Mouse (Mus musculus): ENCODE data around the gene D630045J12Rik. TPM values are rescaled to one million over a fixed set of nuclear protein-coding genes. Genes with fewer than 3 reads are reported as not detected.
A peak's percentile ranks its signal among the peaks of the same experiment; 100 is the strongest.

D630045J12Rik gene
- 0.52 and 0.58 TPM in 2 replicates for polyA plus RNA-seq (2015; fragmentation: Nextera tagmentation; extraction: Ambion mirVana)

DNA sequence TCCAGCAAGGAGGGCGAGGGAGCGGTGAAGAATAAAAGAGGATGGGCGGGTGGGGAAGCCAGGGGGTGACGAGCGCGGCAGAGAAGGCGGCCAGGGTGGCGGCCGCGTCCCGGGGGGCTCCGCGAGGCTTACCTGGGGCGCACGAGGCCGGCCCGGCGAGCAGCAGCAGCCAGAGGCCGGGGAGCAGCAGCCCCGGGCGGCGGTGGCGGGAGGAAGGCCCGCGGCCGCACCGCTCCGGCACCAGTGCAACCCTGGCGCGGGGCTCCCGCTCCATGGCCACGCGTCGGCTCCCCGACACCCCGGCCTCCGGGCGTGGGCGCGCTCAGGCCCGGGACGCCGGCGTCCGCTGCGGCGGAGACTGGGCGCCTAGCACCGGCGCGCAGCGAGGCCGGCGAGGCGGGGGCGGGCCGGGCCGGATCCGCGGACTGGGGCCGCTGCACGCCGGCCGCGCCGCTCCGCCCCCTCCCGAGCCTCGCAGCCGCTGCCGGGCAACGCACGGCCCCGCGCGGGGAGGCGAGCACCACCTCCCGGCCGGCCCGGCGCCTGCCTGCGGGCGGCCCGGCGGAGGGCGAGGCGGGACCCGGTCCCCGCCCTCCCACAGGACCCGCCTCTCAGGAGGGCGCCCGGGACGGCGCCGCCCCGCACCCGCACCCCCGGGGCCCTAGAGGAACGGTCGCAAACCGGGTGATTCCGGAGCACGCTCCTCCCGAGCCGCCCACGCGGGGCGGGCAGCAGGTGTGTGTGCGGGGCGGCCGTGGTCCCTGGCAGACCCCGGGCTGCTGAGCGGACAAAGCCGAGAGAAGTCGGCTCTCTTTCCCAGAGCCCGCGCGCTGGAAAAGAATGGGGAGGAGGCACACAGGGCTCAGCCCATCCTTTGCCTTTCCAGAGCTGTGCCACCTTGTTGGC, at the start of gene D630045J12Rik:
TSS of gene D630045J12Rik (minus strand) at position 274 of the 906 bp plus-strand sequence.
- H3K36me3 ChIP-seq (ENCODE audit: control insufficient read depth, insufficient read depth) = no peaks in the 10 kb centered on the region
- no peak within 1 kb of the TSS for H3K27ac ChIP-seq (ENCODE audit: low read depth, low read length)
- no peaks in the 10 kb centered on the region for H3K9me3 ChIP-seq (ENCODE audit: control insufficient read depth)
- WGBS = under 1% methylated on average over 70 of the region's 118 CpGs
- peak within 1 kb of the TSS; percentile 75 for H3K4me3 ChIP-seq (ENCODE audit: low read depth, low read length)
- H3K27me3 ChIP-seq (replicated peaks; ENCODE audit: control insufficient read depth, insufficient read depth, low read length) = no peaks in the 10 kb centered on the region
- peak; percentile 51 for TF ChIP-seq CTCF (IDR thresholded peaks at IDR 0.05; ENCODE audit: low read depth)
- H3K4me1 ChIP-seq (replicated peaks; ENCODE audit: control insufficient read depth, insufficient read depth, low read length) = no peaks in the 10 kb centered on the region; the same call in 1 of the 2 replicates
- ATAC-seq = peak; percentile 95
- peak within 1 kb of the TSS; percentile 77 for H3K9ac ChIP-seq (ENCODE audit: low read depth, low read length)
- peak within 1 kb of the TSS; percentile 100 for H3K4me2 ChIP-seq (replicated peaks; ENCODE audit: low read depth)

GRCm38 (mm10) chr6:38298761-38299401, 45.1 kb upstream of the D630045J12Rik start, which contains the start of gene Zc3hav1l:
Gene Zc3hav1l, minus strand, starts transcription at chr6:38299259.
- Histone ChIP-seq H3K4me1 (replicated peaks; ENCODE audit: control insufficient read depth, insufficient read depth, low read length) (no peaks in the 10 kb centered on the region), H3K4me3 (ENCODE audit: low read depth, low read length) (peak within 1 kb of the TSS; percentile 73), H3K27ac (ENCODE audit: low read depth, low read length) (peak within 1 kb of the TSS; percentile 71), H3K27me3 (replicated peaks; ENCODE audit: control insufficient read depth, insufficient read depth, low read length) (no peaks in the 10 kb centered on the region), H3K36me3 (ENCODE audit: control insufficient read depth, insufficient read depth) (peaks cover 18% of the 10 kb centered on the region), H3K9me3 (ENCODE audit: control insufficient read depth) (no peaks in the 10 kb centered on the region), H3K4me2 (replicated peaks; ENCODE audit: low read depth) (peak within 1 kb of the TSS; percentile 88), H3K9ac (ENCODE audit: low read depth, low read length) (peak within 1 kb of the TSS; percentile 76)
- under 1% methylated on average over 61 of the region's 70 CpGs for WGBS
- ATAC-seq = peak; percentile 90
- TF ChIP-seq CTCF (IDR thresholded peaks at IDR 0.05; ENCODE audit: low read depth) = no peak

- Histone ChIP-seq H3K27ac (ENCODE audit: low read depth, low read length) (no peak overlapping the region), H3K9me3 (ENCODE audit: control insufficient read depth) (no peaks in the 10 kb centered on the region), H3K4me2 (replicated peaks; ENCODE audit: low read depth) (peak overlapping the region; percentile 88), H3K9ac (ENCODE audit: low read depth, low read length) (peak overlapping the region; percentile 76), H3K27me3 (replicated peaks; ENCODE audit: control insufficient read depth, insufficient read depth, low read length) (no peaks in the 10 kb centered on the region), H3K4me3 (ENCODE audit: low read depth, low read length) (peak overlapping the region; percentile 73), H3K36me3 (ENCODE audit: control insufficient read depth, insufficient read depth) (peaks cover 16% of the 10 kb centered on the region), H3K4me1 (replicated peaks; ENCODE audit: control insufficient read depth, insufficient read depth, low read length) (no peaks in the 10 kb centered on the region)
- peak; percentile 34; the same call in 1 of the 2 replicates for ATAC-seq
- WGBS = under 1% methylated on average over 10 of the region's 10 CpGs
- no peak for TF ChIP-seq CTCF (IDR thresholded peaks at IDR 0.05; ENCODE audit: low read depth)
Observed at GRCm38 (mm10) chr6:38298246-38298635, 44.4 kb upstream of the D630045J12Rik start.

DNA sequence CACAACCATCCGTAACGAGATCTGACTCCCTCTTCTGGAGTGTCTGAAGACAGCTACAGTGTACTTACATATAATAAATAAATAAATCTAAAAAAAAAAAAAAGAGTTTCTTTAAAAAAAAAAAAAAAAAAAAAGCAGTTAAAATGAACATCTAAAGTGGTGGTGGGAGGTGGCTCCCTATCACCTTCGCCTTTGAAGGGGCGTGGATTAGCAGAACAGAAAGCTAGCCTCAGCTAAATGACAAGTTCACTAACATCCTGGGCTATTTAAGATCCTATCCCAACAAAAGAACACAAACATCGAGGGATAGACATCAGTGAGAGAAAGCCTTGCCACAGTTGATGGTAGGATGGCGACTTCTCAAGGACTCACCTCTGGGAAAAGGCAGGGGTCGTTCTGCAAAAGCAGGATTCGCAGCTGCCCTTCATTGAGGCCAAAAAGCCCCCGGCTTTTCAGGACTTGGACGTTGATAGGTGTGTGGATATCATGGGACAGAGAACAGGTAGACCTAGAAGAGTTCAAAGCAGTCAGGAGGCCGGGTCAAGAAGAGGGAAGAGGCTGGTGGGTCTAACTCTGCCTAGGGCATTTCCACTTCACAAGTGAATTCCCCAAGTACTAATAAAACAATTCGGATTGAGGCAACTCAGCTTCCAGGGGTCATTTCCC, 43.9 kb upstream of the D630045J12Rik start:
- H3K36me3 ChIP-seq (ENCODE audit: control insufficient read depth, insufficient read depth) = peaks cover 21% of the 10 kb centered on the region

GRCm38 (mm10) chr6:38293708-38294107, 39.9 kb upstream of the D630045J12Rik start:
- no peak for ATAC-seq
- peaks cover 29% of the 10 kb centered on the region for H3K36me3 ChIP-seq (ENCODE audit: control insufficient read depth, insufficient read depth)
- peak; percentile 27; the same call in 1 of the 2 replicates for TF ChIP-seq CTCF (IDR thresholded peaks at IDR 0.05; ENCODE audit: low read depth)
- 72% methylated on average over 3 of the region's 3 CpGs for WGBS
- no peaks in the 10 kb centered on the region for H3K4me1 ChIP-seq (replicated peaks; ENCODE audit: control insufficient read depth, insufficient read depth, low read length)
- no peak overlapping the region for H3K9ac ChIP-seq (ENCODE audit: low read depth, low read length)
- no peak overlapping the region for H3K4me3 ChIP-seq (ENCODE audit: low read depth, low read length)
- no peaks in the 10 kb centered on the region for H3K9me3 ChIP-seq (ENCODE audit: control insufficient read depth)
- no peaks in the 10 kb centered on the region for H3K27me3 ChIP-seq (replicated peaks; ENCODE audit: control insufficient read depth, insufficient read depth, low read length)
- H3K27ac ChIP-seq (ENCODE audit: low read depth, low read length) = no peak overlapping the region
- H3K4me2 ChIP-seq (replicated peaks; ENCODE audit: low read depth) = no peak overlapping the region

More for the DNA sequence above, 43.9 kb upstream of the D630045J12Rik start:
- Histone ChIP-seq H3K4me3 (ENCODE audit: low read depth, low read length) (peak overlapping the region; percentile 73), H3K27me3 (replicated peaks; ENCODE audit: control insufficient read depth, insufficient read depth, low read length) (no peaks in the 10 kb centered on the region), H3K4me1 (replicated peaks; ENCODE audit: control insufficient read depth, insufficient read depth, low read length) (no peaks in the 10 kb centered on the region), H3K4me2 (replicated peaks; ENCODE audit: low read depth) (peak overlapping the region; percentile 88), H3K27ac (ENCODE audit: low read depth, low read length) (no peak overlapping the region), H3K9ac (ENCODE audit: low read depth, low read length) (no peak overlapping the region), H3K9me3 (ENCODE audit: control insufficient read depth) (no peaks in the 10 kb centered on the region)
- WGBS = 40% methylated on average over 12 of the region's 12 CpGs
- no peak for ATAC-seq
- TF ChIP-seq CTCF (IDR thresholded peaks at IDR 0.05; ENCODE audit: low read depth) = no peak

All from intestine, postnatal 0 days (tissue).